9 mouse cellular contexts compared by ENCODE assay signal in the genomic region with DNA sequence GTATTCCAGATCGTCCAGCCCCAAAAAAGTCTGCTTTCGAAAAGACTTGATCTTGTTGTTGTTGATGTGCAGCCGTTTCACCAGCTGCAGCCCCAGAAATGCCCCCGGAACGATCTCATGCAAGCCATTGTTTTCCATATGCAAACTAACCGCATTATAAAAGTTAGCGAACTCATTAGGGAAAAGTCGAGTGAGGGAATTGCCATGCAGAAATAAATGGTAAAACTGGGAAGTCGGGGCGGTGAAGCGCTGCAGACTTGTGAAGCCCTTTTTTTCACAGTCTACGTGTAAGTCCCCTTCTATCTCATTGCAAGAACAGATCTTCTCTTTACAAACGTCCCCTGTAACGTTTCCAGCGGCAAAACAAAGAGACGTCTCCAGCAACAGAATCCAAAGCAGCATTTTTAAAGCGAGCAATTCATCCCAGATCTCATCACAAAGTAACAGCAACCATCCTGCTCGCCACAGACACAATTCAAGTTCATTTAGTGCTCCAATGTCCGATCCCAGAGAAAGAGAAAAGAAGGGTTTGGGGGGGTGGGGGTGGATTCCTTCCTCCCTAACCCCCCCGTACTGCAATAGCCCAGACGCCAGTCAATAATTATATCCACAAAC. TPM values are rescaled to one million over a fixed set of nuclear protein-coding genes. Genes with fewer than 3 reads are reported as not detected.
A peak's percentile ranks its signal among the peaks of the same experiment; 100 is the strongest.
DNase-seq lines count a peak whose midpoint lies in the region; ATAC-seq lines count a peak whose summit lies in the region.
"Had no signal": no experiment of that assay in that cellular context is flagged by ENCODE, and none has a peak within 500 bp of the region (broad histone marks: within the 10 kb centered on the region; RNA-seq: fewer than 3 reads in every experiment).

No protein-coding gene starts in this region.

- H3K36me3 ChIP-seq in heart, embryonic 15.5 days = no peaks in the 10 kb centered on the region
- no peaks in the 10 kb centered on the region for H3K36me3 ChIP-seq in hindbrain, embryonic 11.5 days (ENCODE audit: control insufficient read depth, insufficient read depth, low read length)
- no peaks in the 10 kb centered on the region for H3K36me3 ChIP-seq in midbrain, embryonic 11.5 days (ENCODE audit: control insufficient read depth, insufficient read depth, low read length)

- no peak overlapping the region for H3K27ac ChIP-seq in heart, embryonic 15.5 days
- peak overlapping the region; percentile 71; the same call in 1 of the 2 replicates for H3K27ac ChIP-seq in hindbrain, embryonic 11.5 days (ENCODE audit: low read depth, low read length)
- H3K27ac ChIP-seq in midbrain, embryonic 11.5 days (ENCODE audit: low read depth, low read length) = no peak overlapping the region; the same call in 1 of the 2 replicates

- peak overlapping the region; percentile 46 for H3K4me3 ChIP-seq in heart, embryonic 15.5 days
- peak overlapping the region; percentile 45 for H3K4me3 ChIP-seq in hindbrain, embryonic 11.5 days (ENCODE audit: low read depth, low read length)
- H3K4me3 ChIP-seq in midbrain, embryonic 11.5 days (ENCODE audit: low read depth, low read length) = peak overlapping the region; percentile 53
- H3K4me3 ChIP-seq: erythroblast, embryonic 14.5 days had no signal

- H3K4me2 ChIP-seq in heart, embryonic 15.5 days = peak overlapping the region; percentile 77
- peak overlapping the region; percentile 84 for H3K4me2 ChIP-seq in hindbrain, embryonic 11.5 days (replicated peaks; ENCODE audit: low read depth, low read length)
- H3K4me2 ChIP-seq in midbrain, embryonic 11.5 days = peak overlapping the region; percentile 71

- no peaks in the 10 kb centered on the region for H3K9me3 ChIP-seq in heart, embryonic 15.5 days (replicated peaks)
- H3K9me3 ChIP-seq in hindbrain, embryonic 11.5 days (ENCODE audit: control insufficient read depth, low read length) = no peaks in the 10 kb centered on the region
- H3K9me3 ChIP-seq in midbrain, embryonic 11.5 days (ENCODE audit: control insufficient read depth, low read length) = no peaks in the 10 kb centered on the region

- DNase-seq in heart, adult 8-10 months (ENCODE audit: low spot score) = no peak
- DNase-seq in cerebellum, adult 9-10 months = peak; percentile 40
- peak; percentile 50 for DNase-seq in hindbrain, embryonic 11.5 days (ENCODE audit: low spot score)
- DNase-seq in midbrain, embryonic 11.5 days (ENCODE audit: low spot score, missing footprints) = peak; percentile 93
- no peak for DNase-seq in adrenal gland, adult 8-10 months
- no peak for DNase-seq in thymus, postnatal 10 days (ENCODE audit: low spot score in 2 of 2)

- H3K9ac ChIP-seq in heart, embryonic 15.5 days = no peak overlapping the region
- H3K9ac ChIP-seq in hindbrain, embryonic 11.5 days (ENCODE audit: low read depth, low read length) = peak overlapping the region; percentile 71
- peak overlapping the region; percentile 70 for H3K9ac ChIP-seq in midbrain, embryonic 11.5 days (ENCODE audit: low read length)

- ATAC-seq in heart, embryonic 15.5 days (replicated peaks; ENCODE audit: insufficient number of reproducible peaks, insufficient read depth, low FRiP score, low read depth) = no peak
- peak; percentile 23; the same call in 1 of the 2 replicates for ATAC-seq in hindbrain, embryonic 11.5 days (ENCODE audit: low FRiP score)
- ATAC-seq in midbrain, embryonic 11.5 days (ENCODE audit: low FRiP score) = no peak
- ATAC-seq in megakaryocyte-erythroid progenitor cell, adult 5-6 weeks (replicated peaks; ENCODE audit: low FRiP score, low TSS enrichment, poor library complexity, severe bottlenecking) = no peak

- H3K4me1 ChIP-seq in heart, embryonic 15.5 days (replicated peaks) = peaks cover 34% of the 10 kb centered on the region
- H3K4me1 ChIP-seq in hindbrain, embryonic 11.5 days (replicated peaks; ENCODE audit: control insufficient read depth, insufficient read depth, low read length) = 0 out of 2 replicates have a peak, but pooled peaks cover 2% of the 10 kb centered on the region
- peaks cover 14% of the 10 kb centered on the region; the same call in 1 of the 2 replicates for H3K4me1 ChIP-seq in midbrain, embryonic 11.5 days (ENCODE audit: control insufficient read depth, insufficient read depth, low read length)

- H3K27me3 ChIP-seq in heart, embryonic 15.5 days = peaks cover 49% of the 10 kb centered on the region
- peaks cover 3% of the 10 kb centered on the region; the same call in 1 of the 2 replicates for H3K27me3 ChIP-seq in hindbrain, embryonic 11.5 days (ENCODE audit: control insufficient read depth, insufficient read depth, low read length)
- H3K27me3 ChIP-seq in midbrain, embryonic 11.5 days (ENCODE audit: control insufficient read depth, insufficient read depth, low read length) = peaks cover 2% of the 10 kb centered on the region; the same call in 1 of the 2 replicates

- WGBS in heart, embryonic 15.5 days = 5% methylated on average over 21 of the region's 21 CpGs
- WGBS in hindbrain, embryonic 11.5 days = 2% methylated on average over 21 of the region's 21 CpGs
- under 1% methylated on average over 21 of the region's 21 CpGs for WGBS in midbrain, embryonic 11.5 days

RNA-seq across cellular contexts. Expression of a gene that starts 1.0 kb away (rescaled TPM):
- 0.10 and 0.29 TPM in 2 replicates for polyA plus RNA-seq in heart, embryonic 15.5 days (2015; fragmentation: Nextera tagmentation; extraction: Ambion mirVana)
- under 1 TPM in 1 of 4 experiments, not detected in 3; 0.06 TPM for total RNA-seq in heart, adult 8-10 months (2022)
- 7.7 and 8.5 TPM in 2 replicates for polyA plus RNA-seq in hindbrain, embryonic 11.5 days (2014; fragmentation: Nextera tagmentation; extraction: Ambion mirVana)
- 6.5 and 6.6 TPM in 2 replicates for polyA plus RNA-seq in midbrain, embryonic 11.5 days (2014; fragmentation: Nextera tagmentation; extraction: Ambion mirVana)
- 1 to 10 TPM; 1.3 to 2.2 (median 1.7) TPM for total RNA-seq in adrenal gland, adult 8-10 months (2022)
- total RNA-seq in megakaryocyte-erythroid progenitor cell, adult 5-6 weeks (2014; fragmentation: Nextera tagmentation) = not detected in 2 replicates
- total RNA-seq in megakaryocyte-erythroid progenitor cell, adult 5-6 weeks (2017) = not detected in 2 replicates
- polyA plus RNA-seq: erythroblast, embryonic 14.5 days had no signal

Comparison
In these comparisons a context has a peak if more than half of its experiments do, and no peak if none do; other contexts are left out.
1. DNase-seq: peak in cerebellum, adult 9-10 months (single experiment), hindbrain, embryonic 11.5 days (single experiment) and midbrain, embryonic 11.5 days (single experiment); none in heart, adult 8-10 months (single experiment), adrenal gland, adult 8-10 months (single experiment) and thymus, postnatal 10 days (0 of 2).
2. Peak in every context shown above with its lines, with median percentiles within 50 percentile points of each other: H3K4me2 ChIP-seq and H3K4me3 ChIP-seq.